Mouse (Mus musculus) hematopoietic multipotent progenitor cell, adult 10-12 weeks (in vitro differentiated cells): ENCODE data around the gene Avl9. TPM values are rescaled to one million over a fixed set of nuclear protein-coding genes. Genes with fewer than 3 reads are reported as not detected.

Source experiments
- polyA plus RNA-seq: library from polyadenylated mRNA; stranded (reverse); fragments of >175 nt; gene quantifications from 2 replicates; pipeline ENCODE4 v1.2.3, GENCODE M21; 2012; ENCODE audit warnings: low replicate concordance

Gene Avl9
- 10.8 and 21.9 TPM in 2 replicates for polyA plus RNA-seq

DNA sequence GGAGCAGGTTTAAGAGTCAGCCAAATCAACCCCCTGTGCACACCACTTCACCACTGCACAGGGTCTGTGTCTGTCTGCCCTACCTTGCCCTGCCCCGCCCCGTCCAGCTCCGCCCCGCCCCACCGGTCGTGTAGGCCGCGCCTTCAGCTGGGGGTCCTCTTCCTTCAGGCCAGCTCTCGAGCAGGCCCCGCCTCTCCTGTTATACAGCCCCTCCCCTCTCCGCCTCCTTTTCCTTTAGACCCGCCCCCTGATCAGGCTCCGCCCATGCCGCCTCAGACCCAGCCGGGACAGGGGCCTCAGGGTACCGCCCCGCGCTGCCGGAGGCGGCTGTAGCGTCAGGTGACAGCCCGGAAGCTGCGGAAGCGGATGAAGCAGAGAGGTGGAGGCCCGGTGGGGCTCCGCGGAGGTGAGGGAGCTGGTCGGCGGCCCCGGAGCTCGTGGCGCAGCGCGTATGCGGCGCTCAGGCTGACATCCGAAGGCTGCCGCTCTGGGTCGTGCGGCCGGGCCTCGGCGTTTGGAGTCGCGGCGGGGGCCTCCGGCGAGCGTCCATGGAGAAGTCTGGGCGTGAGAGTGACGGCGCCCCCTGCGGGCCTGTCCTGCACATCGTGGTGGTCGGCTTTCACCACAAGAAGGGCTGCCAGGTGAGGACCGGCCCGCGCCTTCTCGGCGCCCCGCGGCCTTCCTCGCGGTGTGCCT lies at the start of gene Avl9:
TSS of gene Avl9 (plus strand) at position 326 of the 696 bp plus-strand sequence.

DNA sequence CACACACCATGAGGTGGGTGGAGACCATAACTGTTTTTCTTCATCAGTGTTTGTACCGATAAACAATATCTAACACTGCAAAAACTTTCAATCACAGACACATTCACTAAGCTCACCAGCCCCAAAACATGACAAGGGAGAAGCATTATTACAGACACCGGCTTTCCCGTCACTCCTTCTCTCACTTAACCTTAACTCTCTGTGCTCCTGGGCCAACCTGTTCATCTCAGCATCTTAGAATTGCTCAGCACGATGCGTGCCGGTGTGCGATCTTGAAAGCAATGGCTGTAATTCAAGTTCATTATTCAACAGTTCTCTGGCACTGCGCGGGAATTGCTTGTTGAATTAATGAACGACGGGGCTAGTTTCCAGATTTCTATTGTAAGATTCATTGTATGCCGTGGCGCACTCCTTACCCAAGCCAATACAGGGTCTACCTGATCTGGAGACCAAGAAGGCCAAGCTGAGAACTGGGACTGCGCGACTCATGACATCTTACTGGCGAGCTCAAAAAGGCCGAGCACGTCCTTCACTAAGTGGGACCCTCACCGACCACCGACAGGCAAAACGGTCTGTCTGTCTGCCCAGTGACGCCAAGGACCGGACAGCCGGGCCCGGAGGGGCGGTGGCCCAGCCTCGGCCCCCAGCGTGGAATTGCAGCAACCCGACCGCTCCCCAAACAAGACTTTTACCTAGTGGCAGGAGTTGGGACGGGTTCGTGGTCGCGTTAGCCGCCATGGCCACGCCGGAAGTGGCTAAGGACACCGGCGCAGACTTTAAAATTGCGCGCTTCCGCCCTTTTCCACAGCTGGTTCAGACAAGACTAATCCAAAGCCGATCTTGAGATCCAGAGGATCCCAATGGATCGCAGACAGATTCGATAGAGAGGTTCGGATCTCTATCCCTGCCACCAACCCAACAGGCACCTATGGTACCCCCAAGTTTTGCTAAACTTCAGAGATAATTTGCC lies 10.5 kb upstream of the Avl9 start, which contains the start of gene Lsm5:
TSS of gene Lsm5 (minus strand) at position 780 of the 970 bp plus-strand sequence.

DNA sequence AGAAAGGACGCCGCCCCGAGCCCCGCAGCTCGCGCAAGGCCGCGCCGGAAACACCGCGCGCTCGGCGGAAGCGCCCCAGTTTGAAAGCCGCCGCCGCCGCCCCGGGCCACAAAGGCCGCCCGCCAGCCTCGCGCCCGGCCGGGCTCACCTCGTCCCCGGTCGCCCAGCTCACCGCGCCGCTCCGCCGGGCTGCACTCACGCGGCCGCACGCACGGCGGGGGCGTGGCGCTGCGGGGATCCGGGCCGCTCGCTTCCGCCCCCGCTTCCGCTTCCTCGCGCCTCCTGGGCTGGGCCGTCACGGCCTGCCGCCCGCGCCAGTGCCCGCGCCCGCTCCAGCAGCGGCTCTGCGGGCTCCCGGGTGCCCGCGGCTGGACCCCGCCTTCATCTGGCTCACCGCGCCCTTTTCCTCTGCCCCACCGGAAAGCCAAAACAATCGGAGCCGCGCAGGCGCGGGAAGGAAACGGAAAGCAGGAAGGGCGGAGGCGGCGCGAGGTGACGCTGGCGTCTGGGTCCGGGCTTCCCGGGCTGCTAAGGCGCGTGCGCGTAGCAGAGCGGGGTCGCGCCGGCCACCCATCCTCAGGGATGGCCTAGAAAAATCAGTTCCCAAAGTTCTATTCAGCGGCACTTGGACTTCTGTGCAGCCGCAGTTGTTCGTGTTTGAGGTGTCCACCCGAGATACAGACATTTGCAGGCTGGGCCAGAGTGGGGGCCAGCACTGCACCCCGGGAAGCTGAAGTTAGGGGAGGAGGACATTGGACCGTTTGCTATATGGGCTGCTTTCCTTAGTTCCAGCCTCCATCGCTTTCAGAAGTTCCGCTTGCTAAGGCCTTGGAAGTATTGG lies 82.8 kb downstream of the Avl9 start, which contains the start of gene Kbtbd2:
TSS of gene Kbtbd2 (minus strand) at position 503 of the 841 bp plus-strand sequence.

Other genes with a start within 250 kb of the Avl9 start
- gene Pde1c, start 145.8 kb upstream of the Avl9 start, polyA plus RNA-seq, result 0.11 and 0.14 TPM in 2 replicates
- 2.0 TPM in 1 of 2 replicates, not detected in the other for gene Lsm5, start 10.2 kb upstream of the Avl9 start, polyA plus RNA-seq
- gene Kbtbd2, start 82.9 kb downstream of the Avl9 start, polyA plus RNA-seq, result 6.4 and 7.2 TPM in 2 replicates
- gene Fkbp9, start 117.2 kb downstream of the Avl9 start, polyA plus RNA-seq, result 0.41 and 0.58 TPM in 2 replicates
- gene Nt5c3, start 209.0 kb downstream of the Avl9 start, polyA plus RNA-seq, result 27.5 and 28.9 TPM in 2 replicates
- not detected in 2 replicates for gene Vmn1r4, start 209.1 kb downstream of the Avl9 start, polyA plus RNA-seq